Mouse (Mus musculus) B cell, adult 2 months (primary cell): Measurements from ENCODE around the gene 4930523C07Rik.

Source experiments
- DNase-seq, 2 experiments: peaks; one replicate each; pipeline ENCODE4 v3.0.0; 2022

4930523C07Rik gene

DNA sequence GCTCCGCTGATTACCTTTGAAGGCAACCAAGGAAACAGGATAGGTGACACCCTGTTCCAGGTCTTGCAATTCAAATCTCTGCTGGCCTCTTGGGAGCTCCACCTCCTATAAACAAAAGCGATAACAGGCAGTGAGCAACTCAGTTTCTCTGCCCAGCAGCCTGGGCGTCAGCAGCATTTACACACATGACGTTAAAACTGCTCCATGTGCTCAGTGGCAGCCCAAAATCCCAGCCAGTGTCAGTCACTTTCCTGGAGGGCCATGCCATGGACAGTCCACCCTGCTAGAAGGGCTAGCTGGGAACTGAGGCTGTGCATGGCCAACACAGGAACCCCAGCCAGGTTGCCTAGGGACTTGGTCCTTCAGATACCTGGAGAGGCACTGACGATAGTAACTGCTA lies 61.2 kb downstream of the 4930523C07Rik start:
- no peak for DNase-seq

DNA sequence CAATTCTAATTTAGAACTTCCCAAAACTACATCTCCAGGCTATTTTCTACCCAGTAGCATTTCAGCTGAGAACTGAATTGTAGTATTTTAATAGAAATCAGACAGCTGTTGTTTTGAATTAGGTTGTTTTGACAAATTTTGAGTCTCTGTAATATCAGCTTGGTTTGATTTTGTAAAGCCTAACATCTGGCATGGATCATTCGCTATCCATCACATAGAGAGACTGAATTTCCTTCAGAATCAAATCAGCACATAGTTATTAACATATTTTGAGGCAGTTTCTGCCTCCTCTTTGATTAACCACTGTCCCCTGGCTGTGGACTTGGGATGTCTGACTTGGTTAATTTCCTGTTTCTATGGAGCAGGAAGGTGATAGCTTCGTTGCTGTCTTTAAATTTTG lies 64.4 kb downstream of the 4930523C07Rik start:
- DNase-seq = no peak

DNA sequence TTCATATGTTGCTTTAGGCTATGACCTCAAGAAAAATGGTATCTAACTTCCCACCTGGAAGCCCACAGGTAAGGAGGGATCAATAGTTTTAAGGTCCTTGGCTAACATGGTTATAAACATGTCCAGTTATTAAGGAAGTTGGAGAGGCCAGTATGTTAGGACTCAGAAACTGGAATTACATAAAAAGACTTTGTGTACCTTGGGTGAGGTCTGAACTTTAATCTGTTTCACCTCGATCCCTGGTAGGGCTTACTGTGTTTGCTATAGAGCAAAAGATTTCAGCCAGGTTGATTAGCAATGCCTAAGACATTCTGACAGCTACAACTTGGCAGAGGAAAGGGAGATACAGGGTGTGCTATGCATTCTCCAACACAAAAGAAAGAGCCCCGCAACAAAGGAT lies 79.8 kb downstream of the 4930523C07Rik start:
- DNase-seq = no peak
